31 mouse cellular contexts compared by ENCODE assay signal in the genomic region with DNA sequence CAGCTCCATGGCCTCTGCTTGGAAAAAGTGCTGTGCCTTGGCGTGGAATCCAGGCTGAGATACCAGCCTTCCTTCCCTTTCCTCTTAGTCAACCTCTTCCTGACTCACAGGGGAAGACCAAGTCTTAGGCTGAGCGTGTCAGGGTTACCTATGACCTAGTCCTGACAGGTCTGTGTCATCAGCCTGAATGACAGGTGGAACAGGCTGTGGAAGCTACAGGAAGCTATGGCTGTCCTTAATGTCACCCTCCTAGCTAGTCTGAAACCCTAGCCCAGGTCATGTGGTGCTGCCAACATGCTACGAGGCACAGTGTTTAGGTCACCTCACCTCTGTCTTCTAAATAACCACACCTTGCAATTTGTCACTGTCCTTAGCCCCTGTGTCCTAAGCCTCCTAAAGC.
"Had no signal": no experiment of that assay in that cellular context is flagged by ENCODE, and none has a peak within 500 bp of the region (broad histone marks: within the 10 kb centered on the region; RNA-seq: fewer than 3 reads in every experiment).

No protein-coding gene starts in this region.

- H3K4me1 ChIP-seq: limb, embryonic 10.5 days; limb, embryonic 12.5 days; limb, embryonic 15.5 days; liver, embryonic 12.5 days; liver, embryonic 13.5 days; liver, embryonic 15.5 days; lung, embryonic 15.5 days; midbrain, embryonic 10.5 days; midbrain, embryonic 12.5 days; midbrain, embryonic 13.5 days; midbrain, embryonic 15.5 days; neural tube, embryonic 12.5 days had no signal

- H3K9ac ChIP-seq: limb, embryonic 12.5 days; limb, embryonic 13.5 days; limb, embryonic 15.5 days; liver, embryonic 12.5 days; liver, embryonic 13.5 days; liver, embryonic 14.5 days; liver, embryonic 15.5 days; liver, postnatal 0 days; lung, embryonic 14.5 days; lung, embryonic 15.5 days; midbrain, embryonic 12.5 days; midbrain, embryonic 13.5 days; midbrain, embryonic 15.5 days; neural tube, embryonic 12.5 days had no signal

- H3K4me2 ChIP-seq: limb, embryonic 12.5 days; limb, embryonic 13.5 days; limb, embryonic 15.5 days; liver, embryonic 11.5 days; liver, embryonic 12.5 days; liver, embryonic 13.5 days; liver, embryonic 15.5 days; lung, embryonic 14.5 days; lung, embryonic 15.5 days; midbrain, embryonic 11.5 days; midbrain, embryonic 12.5 days; midbrain, embryonic 13.5 days; midbrain, embryonic 15.5 days; neural tube, embryonic 12.5 days had no signal

- H3K27me3 ChIP-seq: limb, embryonic 12.5 days; limb, embryonic 13.5 days; limb, embryonic 15.5 days; liver, embryonic 12.5 days; liver, embryonic 13.5 days; liver, embryonic 15.5 days; lung, embryonic 15.5 days; midbrain, embryonic 12.5 days; midbrain, embryonic 13.5 days; midbrain, embryonic 15.5 days; neural tube, embryonic 12.5 days had no signal

- H3K27ac ChIP-seq: left cerebral cortex, adult 2 months; limb, embryonic 10.5 days; limb, embryonic 12.5 days; limb, embryonic 13.5 days; limb, embryonic 15.5 days; liver, embryonic 12.5 days; liver, embryonic 13.5 days; liver, embryonic 14.5 days; liver, embryonic 15.5 days; lung, embryonic 15.5 days; macrophage; midbrain, embryonic 10.5 days; midbrain, embryonic 12.5 days; midbrain, embryonic 13.5 days; midbrain, embryonic 15.5 days; neural tube, embryonic 12.5 days had no signal

- ATAC-seq: liver, embryonic 12.5 days; liver, postnatal 0 days; lung, postnatal 0 days; midbrain, embryonic 13.5 days; midbrain, embryonic 15.5 days; midbrain, embryonic 16.5 days had no signal

- H3K4me3 ChIP-seq: left cerebral cortex, adult 2 months; limb, embryonic 10.5 days; limb, embryonic 12.5 days; limb, embryonic 13.5 days; limb, embryonic 15.5 days; liver, embryonic 12.5 days; liver, embryonic 13.5 days; liver, embryonic 15.5 days; lung, embryonic 15.5 days; midbrain, embryonic 10.5 days; midbrain, embryonic 12.5 days; midbrain, embryonic 13.5 days; midbrain, embryonic 15.5 days; myocyte; neural tube, embryonic 12.5 days had no signal

- DNase-seq: left cerebral cortex, postnatal 4 days; liver; liver, embryonic 13.5 days; liver, postnatal 0 days; lung, adult 18-20 months; lung, adult 2 months; lung, embryonic 14.5 days; lung, postnatal 10 days; lung, postnatal 14 days; lung, postnatal 36 days; lung, postnatal 4 days had no signal

- H3K36me3 ChIP-seq: limb, embryonic 10.5 days; limb, embryonic 12.5 days; limb, embryonic 13.5 days; limb, embryonic 15.5 days; liver, embryonic 12.5 days; liver, embryonic 13.5 days; liver, embryonic 15.5 days; lung, embryonic 15.5 days; midbrain, embryonic 10.5 days; midbrain, embryonic 12.5 days; midbrain, embryonic 13.5 days; midbrain, embryonic 15.5 days; neural tube, embryonic 12.5 days had no signal

- H3K9me3 ChIP-seq: limb, embryonic 10.5 days; limb, embryonic 12.5 days; limb, embryonic 13.5 days; limb, embryonic 15.5 days; liver, embryonic 12.5 days; liver, embryonic 13.5 days; liver, embryonic 15.5 days; lung, embryonic 15.5 days; midbrain, embryonic 10.5 days; midbrain, embryonic 12.5 days; midbrain, embryonic 13.5 days; midbrain, embryonic 15.5 days; neural tube, embryonic 12.5 days had no signal
